10 mouse cellular contexts compared by ENCODE assay signal in the genomic region with DNA sequence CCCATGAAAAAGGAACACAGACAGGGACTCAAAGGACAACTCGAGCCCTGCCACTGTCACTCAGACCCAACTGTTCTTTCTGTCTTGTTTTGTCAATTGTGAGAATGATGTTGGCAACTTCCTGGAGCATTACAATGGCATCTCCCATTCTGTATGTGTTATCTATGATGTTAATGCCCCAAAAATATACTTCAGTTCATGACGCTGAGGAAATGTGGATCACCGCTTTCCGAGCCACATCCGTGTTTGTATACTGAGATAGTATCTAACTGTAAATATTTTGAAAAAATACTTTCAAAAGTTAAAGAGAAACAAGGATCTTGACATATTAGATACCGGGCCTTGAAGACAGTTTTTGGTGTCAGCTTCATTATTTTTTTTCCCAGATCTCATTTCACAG. TPM values are rescaled to one million over a fixed set of nuclear protein-coding genes. Genes with fewer than 3 reads are reported as not detected.
DNase-seq lines count a peak whose midpoint lies in the region; ATAC-seq and TF ChIP-seq lines count a peak whose summit lies in the region.
"Had no signal": no experiment of that assay in that cellular context is flagged by ENCODE, and none has a peak within 500 bp of the region (broad histone marks: within the 10 kb centered on the region; RNA-seq: fewer than 3 reads in every experiment).

No protein-coding gene starts in this region.

- 93% methylated on average over 6 of the region's 6 CpGs for WGBS in forebrain, embryonic 11.5 days
- 84% methylated on average over 6 of the region's 6 CpGs for WGBS in forebrain, postnatal 0 days
- WGBS in kidney, postnatal 0 days, result 74% methylated on average over 6 of the region's 6 CpGs
- 80% methylated on average over 6 of the region's 6 CpGs for WGBS in liver, embryonic 12.5 days (ENCODE audit: insufficient replicate concordance)

- H3K9ac ChIP-seq in forebrain, embryonic 11.5 days (ENCODE audit: low read length), result no peak overlapping the region
- H3K9ac ChIP-seq in forebrain, postnatal 0 days, result no peak overlapping the region
- no peak overlapping the region for H3K9ac ChIP-seq in kidney, postnatal 0 days (ENCODE audit: low read depth, low read length)
- peak overlapping the region; percentile 89 for H3K9ac ChIP-seq in liver, embryonic 12.5 days

- peak overlapping the region; percentile 11; the same call in 1 of the 2 replicates for H3K4me2 ChIP-seq in forebrain, embryonic 11.5 days (ENCODE audit: low read depth, low read length, severe bottlenecking)
- no peak overlapping the region for H3K4me2 ChIP-seq in forebrain, postnatal 0 days (ENCODE audit: low read depth)
- H3K4me2 ChIP-seq in kidney, postnatal 0 days (ENCODE audit: low read length), result peak overlapping the region; percentile 38
- peak overlapping the region; percentile 89 for H3K4me2 ChIP-seq in liver, embryonic 12.5 days

- peaks cover 11% of the 10 kb centered on the region; the same call in 1 of the 2 replicates for H3K36me3 ChIP-seq in forebrain, embryonic 11.5 days (ENCODE audit: control insufficient read depth, insufficient read depth, low read length)
- no peaks in the 10 kb centered on the region for H3K36me3 ChIP-seq in forebrain, postnatal 0 days (ENCODE audit: insufficient read depth)
- H3K36me3 ChIP-seq in kidney, postnatal 0 days (ENCODE audit: insufficient read depth, low read length), result peaks cover 16% of the 10 kb centered on the region
- H3K36me3 ChIP-seq in liver, embryonic 12.5 days, result peaks cover 52% of the 10 kb centered on the region

- H3K4me1 ChIP-seq in forebrain, embryonic 11.5 days (replicated peaks; ENCODE audit: control insufficient read depth, insufficient read depth, low read length), result peaks cover 6% of the 10 kb centered on the region; the same call in 1 of the 2 replicates
- H3K4me1 ChIP-seq in forebrain, postnatal 0 days (ENCODE audit: insufficient read depth), result 0 out of 2 replicates have a peak, but pooled peaks cover 3% of the 10 kb centered on the region
- H3K4me1 ChIP-seq in kidney, postnatal 0 days (replicated peaks; ENCODE audit: insufficient read depth, low read length), result peaks cover 7% of the 10 kb centered on the region; the same call in 1 of the 2 replicates
- H3K4me1 ChIP-seq in liver, embryonic 12.5 days, result peaks cover 30% of the 10 kb centered on the region

- H3K9me3 ChIP-seq in forebrain, embryonic 11.5 days (ENCODE audit: control insufficient read depth, low read length), result no peaks in the 10 kb centered on the region
- no peaks in the 10 kb centered on the region for H3K9me3 ChIP-seq in forebrain, postnatal 0 days (ENCODE audit: low read length)
- H3K9me3 ChIP-seq in kidney, postnatal 0 days (replicated peaks; ENCODE audit: low read length), result no peaks in the 10 kb centered on the region
- no peaks in the 10 kb centered on the region for H3K9me3 ChIP-seq in liver, embryonic 12.5 days (replicated peaks)

- H3K27me3 ChIP-seq in forebrain, embryonic 11.5 days (ENCODE audit: control insufficient read depth, insufficient read depth, low read length), result no peaks in the 10 kb centered on the region
- no peaks in the 10 kb centered on the region for H3K27me3 ChIP-seq in forebrain, postnatal 0 days (ENCODE audit: insufficient read depth, low read length)
- H3K27me3 ChIP-seq in kidney, postnatal 0 days (ENCODE audit: insufficient read depth, low read length), result no peaks in the 10 kb centered on the region
- no peaks in the 10 kb centered on the region for H3K27me3 ChIP-seq in liver, embryonic 12.5 days (replicated peaks)

- no peak for ATAC-seq in forebrain, embryonic 11.5 days (replicated peaks; ENCODE audit: low FRiP score)
- ATAC-seq in forebrain, postnatal 0 days, result no peak
- no peak for ATAC-seq in kidney, postnatal 0 days (replicated peaks; ENCODE audit: low FRiP score, low read depth)
- no peak for ATAC-seq in liver, embryonic 12.5 days

- H3K27ac ChIP-seq in forebrain, embryonic 11.5 days (ENCODE audit: low read depth, low read length), result no peak overlapping the region
- H3K27ac ChIP-seq in forebrain, postnatal 0 days (ENCODE audit: low read depth, low read length), result no peak overlapping the region
- H3K27ac ChIP-seq in kidney, postnatal 0 days, result no peak overlapping the region
- H3K27ac ChIP-seq in liver, embryonic 12.5 days, result no peak overlapping the region

- peak overlapping the region; percentile 88 for H3K4me3 ChIP-seq in forebrain, embryonic 11.5 days (ENCODE audit: low read depth, low read length)
- no peak overlapping the region for H3K4me3 ChIP-seq in forebrain, postnatal 0 days (ENCODE audit: low read depth, low read length)
- H3K4me3 ChIP-seq in kidney, postnatal 0 days (replicated peaks; ENCODE audit: low read depth, low read length), result no peak overlapping the region
- peak overlapping the region; percentile 85 for H3K4me3 ChIP-seq in liver, embryonic 12.5 days

- TF ChIP-seq CTCF in forebrain, postnatal 0 days (IDR thresholded peaks at IDR 0.05; ENCODE audit: low read depth), result no peak
- TF ChIP-seq CTCF in kidney, postnatal 0 days (IDR thresholded peaks at IDR 0.05; ENCODE audit: low read depth), result no peak

- DNase-seq in forebrain, embryonic 11.5 days (ENCODE audit: low spot score), result no peak
- no peak for DNase-seq in forebrain, postnatal 0 days
- DNase-seq in kidney, postnatal 0 days (ENCODE audit: low spot score), result no peak
- no peak for DNase-seq in kidney, adult 9 months
- peak; percentile 31 for DNase-seq in MEL-GATA-1-ER (ENCODE audit: extremely low read depth, low read depth)
- no peak for DNase-seq in urinary bladder, adult 2 months (ENCODE audit: low spot score)
- no peak for DNase-seq in cerebellum, adult 11 months
- DNase-seq: cerebellum, postnatal 36 days; kidney, adult 11 months had no signal

RNA-seq across cellular contexts. Expression of a gene that starts 1.9 kb away (rescaled TPM):
- 127 and 150 TPM in 2 replicates for polyA plus RNA-seq in forebrain, embryonic 11.5 days (2014; fragmentation: Nextera tagmentation; extraction: Ambion mirVana)
- total RNA-seq in forebrain, postnatal 0 days (2014; rRNA removed), result 3.0 and 6.4 TPM in 2 replicates
- 9.0 and 14.5 TPM in 2 replicates for polyA plus RNA-seq in forebrain, postnatal 0 days (2015; fragmentation: Nextera tagmentation; extraction: Ambion mirVana)
- polyA plus RNA-seq in kidney, postnatal 0 days (2015; fragmentation: Nextera tagmentation; extraction: Ambion mirVana), result 42.1 and 42.5 TPM in 2 replicates
- 52.5 and 54.0 TPM in 2 replicates for polyA plus RNA-seq in liver, embryonic 12.5 days (2016; fragmentation: Nextera tagmentation; extraction: Ambion mirVana)
- polyA plus RNA-seq in urinary bladder, adult 2 months (2012; rRNA removed), result 0.40 and 0.65 TPM in 2 replicates

RNA-seq across cellular contexts. Expression of a gene that starts 42.0 kb away (rescaled TPM):
- polyA plus RNA-seq in forebrain, embryonic 11.5 days (2014; fragmentation: Nextera tagmentation; extraction: Ambion mirVana), result 4.5 and 5.1 TPM in 2 replicates
- 3.2 and 3.9 TPM in 2 replicates for total RNA-seq in forebrain, postnatal 0 days (2014; rRNA removed)
- 0.49 and 0.98 TPM in 2 replicates for polyA plus RNA-seq in forebrain, postnatal 0 days (2015; fragmentation: Nextera tagmentation; extraction: Ambion mirVana)
- 11.1 and 11.6 TPM in 2 replicates for polyA plus RNA-seq in kidney, postnatal 0 days (2015; fragmentation: Nextera tagmentation; extraction: Ambion mirVana)
- polyA plus RNA-seq in liver, embryonic 12.5 days (2016; fragmentation: Nextera tagmentation; extraction: Ambion mirVana), result 0.70 and 0.86 TPM in 2 replicates
- polyA plus RNA-seq in urinary bladder, adult 2 months (2012; rRNA removed), result 12.2 and 16.3 TPM in 2 replicates

Comparison
In these comparisons a context has a peak if more than half of its experiments do, and no peak if none do; other contexts are left out.
1. H3K4me3 ChIP-seq: peak in forebrain, embryonic 11.5 days (single experiment) and liver, embryonic 12.5 days (single experiment); none in forebrain, postnatal 0 days (single experiment) and kidney, postnatal 0 days (single experiment).